Mouse (Mus musculus): ENCODE measurements at regions not wholly inside any gene's neighbourhood (a gene's known extent, or its start where the extent isn't known, plus 50 kb on each side); places are given as distances from the start of the nearest gene placed in this dataset.

- TF ChIP-seq CTCF (IDR thresholded peaks at IDR 0.05; ENCODE audit: borderline replicate concordance, insufficient read depth, low read depth, low read length) (no peak), POLR2A (IDR thresholded peaks at IDR 0.05; ENCODE audit: borderline replicate concordance, insufficient read depth, low read length) (no peak)
These were observed 111.7 kb upstream of the D16Ertd472e start for GRCm38 (mm10) chr16:78688251-78688650.

Measured in cerebellum, adult 2 months (tissue).